Mouse (Mus musculus): ENCODE measurements around the gene Kcnn4. TPM values are rescaled to one million over a fixed set of nuclear protein-coding genes. Genes with fewer than 3 reads are reported as not detected.

Gene Kcnn4
- total RNA-seq, 2 experiments from 2014 or later, result 0.32 to 0.40 TPM

GRCm38 (mm10) chr7:24364827-24365226 is 5.2 kb upstream of the Kcnn4 start:
- intact Hi-C loops (cut with DNase I), result loop anchor here (2.0 kb wide), 1 partner anchor 20 kb away; no protein-coding TSS in a partner anchor
- DNase-seq (ENCODE audit: low spot score in 2 of 2), result peak; percentile 89 to 93

- no peak for DNase-seq (ENCODE audit: low spot score in 2 of 2)
- intact Hi-C loops (cut with DNase I), result loop anchor here (2.0 kb wide), 1 partner anchor 19 kb away; no protein-coding TSS in a partner anchor
These were observed 4.6 kb upstream of the Kcnn4 start for GRCm38 (mm10) chr7:24365258-24366014.

- intact Hi-C loops (cut with DNase I), result no loop called here
These were observed 3.1 kb upstream of the Kcnn4 start for GRCm38 (mm10) chr7:24366716-24367632.

GRCm38 (mm10) chr7:24368226-24368625 is 1.8 kb upstream of the Kcnn4 start:
- intact Hi-C loops (cut with DNase I), result no loop called here
- no peak for DNase-seq (ENCODE audit: low spot score in 2 of 2)

More at GRCm38 (mm10) chr7:24366716-24367632, 3.1 kb upstream of the Kcnn4 start:
- DNase-seq (ENCODE audit: low spot score in 2 of 2), result no peak

- intact Hi-C loops (cut with DNase I), result no loop called here
- no peak for DNase-seq (ENCODE audit: low spot score in 2 of 2)
These were observed 1.1 kb upstream of the Kcnn4 start for GRCm38 (mm10) chr7:24368946-24369345.

GRCm38 (mm10) chr7:24371012-24371808 is 1.1 kb downstream of the Kcnn4 start:
- no peak for DNase-seq (ENCODE audit: low spot score in 2 of 2)
- intact Hi-C loops (cut with DNase I), result no loop called here

- intact Hi-C loops (cut with DNase I), result no loop called here
- DNase-seq (ENCODE audit: low spot score in 2 of 2), result no peak
These were observed 1.7 kb downstream of the Kcnn4 start for GRCm38 (mm10) chr7:24371809-24372145.

- DNase-seq (ENCODE audit: low spot score in 2 of 2), result no peak
- intact Hi-C loops (cut with DNase I), result no loop called here
These were observed 2.2 kb downstream of the Kcnn4 start for GRCm38 (mm10) chr7:24372300-24372699.

GRCm38 (mm10) chr7:24372786-24373185 is 2.7 kb downstream of the Kcnn4 start:
- intact Hi-C loops (cut with DNase I), result no loop called here
- DNase-seq (ENCODE audit: low spot score in 2 of 2), result no peak

- DNase-seq (ENCODE audit: low spot score in 2 of 2), result peak in 1 of 2 experiments; percentile 51
- intact Hi-C loops (cut with DNase I), result no loop called here
These were observed 3.7 kb downstream of the Kcnn4 start for GRCm38 (mm10) chr7:24373538-24374379.

- intact Hi-C loops (cut with DNase I), result no loop called here
- no peak for DNase-seq (ENCODE audit: low spot score in 2 of 2)
These were observed 6.4 kb downstream of the Kcnn4 start for GRCm38 (mm10) chr7:24376456-24376855.

- intact Hi-C loops (cut with DNase I), result no loop called here
- DNase-seq (ENCODE audit: low spot score in 2 of 2), result no peak
These were observed 7.2 kb downstream of the Kcnn4 start for GRCm38 (mm10) chr7:24377091-24377865.

- no peak for DNase-seq (ENCODE audit: low spot score in 2 of 2)
- intact Hi-C loops (cut with DNase I), result no loop called here
These were observed 8.1 kb downstream of the Kcnn4 start for GRCm38 (mm10) chr7:24378049-24378701.

GRCm38 (mm10) chr7:24379934-24380333 is 9.9 kb downstream of the Kcnn4 start:
- no peak for DNase-seq (ENCODE audit: low spot score in 2 of 2)
- intact Hi-C loops (cut with DNase I), result no loop called here

GRCm38 (mm10) chr7:24380370-24380769 is 10.3 kb downstream of the Kcnn4 start:
- intact Hi-C loops (cut with DNase I), result no loop called here
- no peak for DNase-seq (ENCODE audit: low spot score in 2 of 2)

- no peak for DNase-seq (ENCODE audit: low spot score in 2 of 2)
These were observed 12.8 kb downstream of the Kcnn4 start for GRCm38 (mm10) chr7:24382730-24383372.

GRCm38 (mm10) chr7:24384070-24384469 is 14.0 kb downstream of the Kcnn4 start:
- intact Hi-C loops (cut with DNase I), result loop anchor here (2.0 kb wide), 1 partner anchor 19 kb away; no protein-coding TSS in a partner anchor
- no peak for DNase-seq (ENCODE audit: low spot score in 2 of 2)

More at GRCm38 (mm10) chr7:24382730-24383372, 12.8 kb downstream of the Kcnn4 start:
- intact Hi-C loops (cut with DNase I), result no loop called here
